Mouse (Mus musculus): ENCODE data around the gene Iglon5. TPM values are rescaled to one million over a fixed set of nuclear protein-coding genes. Genes with fewer than 3 reads are reported as not detected.

The Iglon5 gene
- polyA plus RNA-seq, 1 experiment from 2014 or later = 4.8 TPM

DNA sequence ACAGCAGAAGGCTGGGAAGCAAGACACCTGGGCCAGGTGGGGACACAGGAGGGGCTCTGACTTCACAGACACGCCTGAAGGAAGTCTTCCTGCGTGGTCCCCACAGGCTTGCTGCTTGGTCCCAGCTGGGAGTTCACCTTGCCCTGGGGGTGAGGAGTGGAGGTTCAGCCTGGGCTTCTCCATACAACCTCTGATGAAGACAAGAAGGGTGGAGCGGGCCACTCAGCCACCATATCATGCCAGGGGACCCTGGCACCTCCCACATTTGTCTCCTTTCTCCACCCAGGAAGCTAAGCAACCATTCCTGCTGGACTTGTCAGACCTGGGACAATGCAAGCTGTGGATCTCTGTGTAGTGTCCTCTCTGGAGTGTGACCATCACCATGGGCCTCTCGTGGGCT is 27.0 kb downstream of the Iglon5 start, which contains the start of gene Vsig10l:
Gene Vsig10l (plus strand): TSS at position 301 of the 400 bp plus-strand sequence.
- Histone ChIP-seq H3K4me3 (no peak within 1 kb of the TSS), H3K9me3 (no peaks in the 10 kb centered on the region), H3K4me1 (peaks cover 18% of the 10 kb centered on the region), H3K27me3 (no peaks in the 10 kb centered on the region), H3K36me3 (peaks cover under 1% of the 10 kb centered on the region; the same call in 1 of the 2 replicates), H3K9ac (replicated peaks) (no peak within 1 kb of the TSS), H3K4me2 (replicated peaks) (no peak within 1 kb of the TSS), H3K27ac (replicated peaks) (no peak within 1 kb of the TSS)
- WGBS = 61% methylated on average over 4 of the region's 4 CpGs
- no peak for ATAC-seq (replicated peaks)

DNA sequence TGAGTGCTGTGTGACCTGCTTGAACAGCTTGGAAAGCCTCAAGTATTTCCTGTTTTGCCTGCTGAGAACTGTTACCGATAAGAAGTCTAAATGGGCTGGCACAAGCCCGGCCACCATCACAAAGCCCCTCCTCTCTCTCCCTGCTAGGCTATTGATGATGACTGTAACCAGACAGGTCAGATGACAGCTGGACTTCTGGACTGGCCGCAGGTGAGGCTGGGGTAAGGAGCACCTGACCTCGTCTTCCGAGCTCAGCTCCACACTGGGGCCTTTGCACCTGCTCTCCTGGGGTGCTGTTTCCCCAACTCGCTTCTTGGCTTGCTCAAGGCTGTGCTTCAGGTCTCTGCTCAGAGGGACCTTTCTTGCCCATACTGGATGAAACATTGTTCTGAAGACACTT is 35.5 kb downstream of the Iglon5 start:
- 94% methylated on average over 6 of the region's 6 CpGs for WGBS
- Histone ChIP-seq H3K9ac (replicated peaks) (no peak overlapping the region), H3K27ac (replicated peaks) (no peak overlapping the region), H3K27me3 (no peaks in the 10 kb centered on the region), H3K9me3 (no peaks in the 10 kb centered on the region), H3K4me3 (no peak overlapping the region), H3K36me3 (peaks cover 11% of the 10 kb centered on the region), H3K4me1 (no peaks in the 10 kb centered on the region), H3K4me2 (replicated peaks) (no peak overlapping the region)
- ATAC-seq (replicated peaks) = no peak

DNA sequence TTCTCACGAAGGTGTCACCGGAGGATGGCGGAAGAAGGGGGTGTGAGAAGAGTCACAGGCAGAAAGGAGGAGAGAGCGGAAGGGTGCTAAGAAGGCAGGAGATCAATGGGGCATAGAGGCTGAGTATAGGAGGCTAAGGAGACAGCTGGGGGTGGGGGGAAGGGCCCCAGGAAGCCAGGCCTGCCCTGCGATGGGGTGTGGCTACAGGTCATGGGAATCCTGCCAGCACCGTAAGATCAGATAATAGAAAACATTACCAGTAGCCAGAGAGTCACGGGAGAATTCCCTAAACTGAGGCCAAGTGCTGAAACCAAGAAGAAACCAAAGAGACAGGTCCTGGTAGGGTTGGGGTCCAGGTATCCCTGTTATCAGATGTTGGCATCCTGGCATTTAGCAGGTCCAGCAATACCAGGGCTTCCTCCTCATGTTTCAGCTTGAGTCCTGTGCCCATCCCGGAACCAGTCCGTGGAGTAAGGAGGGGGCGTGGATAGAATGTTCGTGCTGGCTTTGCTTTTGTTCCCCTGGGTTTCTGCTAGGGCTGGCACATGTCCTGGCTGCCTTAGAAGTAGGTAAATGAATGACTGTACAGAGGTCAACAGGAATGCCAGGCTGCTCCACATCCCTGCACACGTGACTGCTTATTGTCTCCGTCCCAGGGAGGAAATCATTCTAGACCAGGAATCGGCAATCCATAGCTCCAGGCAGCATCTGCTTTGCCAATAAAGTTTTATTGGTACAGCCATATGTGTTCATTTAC is 36.1 kb downstream of the Iglon5 start:
- H3K9me3 ChIP-seq = no peaks in the 10 kb centered on the region
- no peaks in the 10 kb centered on the region for H3K27me3 ChIP-seq
- H3K4me1 ChIP-seq = no peaks in the 10 kb centered on the region
- H3K9ac ChIP-seq (replicated peaks) = no peak overlapping the region
- no peak overlapping the region for H3K4me3 ChIP-seq
- peaks cover 11% of the 10 kb centered on the region for H3K36me3 ChIP-seq
- WGBS = 89% methylated on average over 14 of the region's 14 CpGs
- ATAC-seq (replicated peaks) = no peak
- no peak overlapping the region for H3K27ac ChIP-seq (replicated peaks)
- no peak overlapping the region for H3K4me2 ChIP-seq (replicated peaks)

DNA sequence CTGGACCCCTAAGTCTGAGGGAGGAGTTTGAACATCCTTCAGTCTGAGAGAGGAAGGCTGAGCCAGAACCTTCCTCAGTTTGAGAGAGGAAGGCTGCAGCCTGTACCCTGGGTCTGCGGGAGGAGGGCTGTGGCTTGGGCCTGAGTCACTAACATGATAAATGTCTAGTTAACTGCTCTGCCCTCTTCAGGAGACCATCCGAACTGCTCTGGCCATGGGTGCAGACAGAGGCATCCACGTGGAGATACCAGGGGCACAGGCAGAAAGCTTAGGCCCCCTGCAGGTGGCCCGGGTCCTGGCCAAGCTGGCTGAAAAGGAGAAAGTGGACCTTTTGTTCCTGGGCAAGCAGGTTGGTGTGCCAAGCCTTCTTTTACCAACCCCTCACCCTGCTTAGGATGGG is 37.3 kb downstream of the Iglon5 start:
- Histone ChIP-seq H3K27me3 (no peaks in the 10 kb centered on the region), H3K36me3 (peaks cover 8% of the 10 kb centered on the region), H3K9me3 (no peaks in the 10 kb centered on the region), H3K4me2 (replicated peaks) (no peak overlapping the region), H3K4me3 (no peak overlapping the region), H3K9ac (replicated peaks) (no peak overlapping the region), H3K27ac (replicated peaks) (no peak overlapping the region), H3K4me1 (no peaks in the 10 kb centered on the region)
- no peak for ATAC-seq (replicated peaks)
- WGBS = 34% methylated on average over 4 of the region's 4 CpGs

DNA sequence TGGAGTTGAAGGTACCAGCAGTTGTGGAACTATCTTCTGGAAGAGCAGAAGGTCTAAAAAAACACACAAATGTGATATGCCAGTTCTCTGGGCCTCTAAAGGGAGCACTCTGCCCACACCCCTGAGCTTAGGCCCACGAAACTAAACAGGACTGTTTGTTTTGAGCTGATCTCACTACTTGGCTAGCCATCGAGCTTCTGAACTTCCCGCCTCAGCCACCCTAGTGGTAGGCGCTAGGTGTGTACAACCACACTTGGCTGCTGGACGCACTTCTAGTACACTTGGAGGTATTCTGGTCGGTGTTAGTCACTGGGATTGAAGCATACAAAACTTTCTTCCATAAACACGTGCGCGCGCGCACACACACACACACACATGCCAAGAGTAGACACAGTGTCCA is 38.1 kb downstream of the Iglon5 start:
- ATAC-seq (replicated peaks) = no peak
- no peak overlapping the region for H3K4me2 ChIP-seq (replicated peaks)
- H3K4me1 ChIP-seq = no peaks in the 10 kb centered on the region
- no peak overlapping the region for H3K4me3 ChIP-seq
- WGBS = 97% methylated on average over 11 of the region's 11 CpGs
- H3K36me3 ChIP-seq = peaks cover 8% of the 10 kb centered on the region
- H3K9me3 ChIP-seq = no peaks in the 10 kb centered on the region
- H3K27me3 ChIP-seq = no peaks in the 10 kb centered on the region
- no peak overlapping the region for H3K9ac ChIP-seq (replicated peaks)
- no peak overlapping the region for H3K27ac ChIP-seq (replicated peaks)

DNA sequence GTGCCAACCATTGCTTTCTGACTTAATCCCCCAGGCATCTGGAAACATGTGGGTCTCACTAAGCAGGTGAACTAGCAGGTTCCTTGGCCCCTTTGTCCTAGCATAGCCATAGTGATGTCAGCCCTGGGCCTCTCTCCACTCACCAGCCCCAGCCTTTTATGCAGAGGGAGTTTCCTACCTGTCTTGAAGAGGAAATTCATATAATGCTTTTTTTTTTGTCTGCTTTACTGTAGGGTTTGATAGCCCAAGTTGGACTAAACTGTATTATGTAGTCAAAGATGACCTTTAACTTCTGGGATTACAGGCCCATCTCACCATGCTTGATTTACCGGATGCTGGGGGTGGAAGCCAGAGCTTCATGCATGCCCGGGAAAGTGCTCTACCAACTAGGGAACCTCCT is 40.1 kb downstream of the Iglon5 start:
- Histone ChIP-seq H3K4me3 (no peak overlapping the region), H3K36me3 (peaks cover 2% of the 10 kb centered on the region; the same call in 1 of the 2 replicates), H3K9me3 (no peaks in the 10 kb centered on the region), H3K27ac (replicated peaks) (no peak overlapping the region), H3K9ac (replicated peaks) (no peak overlapping the region), H3K4me1 (peaks cover 4% of the 10 kb centered on the region), H3K27me3 (no peaks in the 10 kb centered on the region), H3K4me2 (replicated peaks) (no peak overlapping the region)
- WGBS = 97% methylated on average over 2 of the region's 2 CpGs
- no peak for ATAC-seq (replicated peaks)

DNA sequence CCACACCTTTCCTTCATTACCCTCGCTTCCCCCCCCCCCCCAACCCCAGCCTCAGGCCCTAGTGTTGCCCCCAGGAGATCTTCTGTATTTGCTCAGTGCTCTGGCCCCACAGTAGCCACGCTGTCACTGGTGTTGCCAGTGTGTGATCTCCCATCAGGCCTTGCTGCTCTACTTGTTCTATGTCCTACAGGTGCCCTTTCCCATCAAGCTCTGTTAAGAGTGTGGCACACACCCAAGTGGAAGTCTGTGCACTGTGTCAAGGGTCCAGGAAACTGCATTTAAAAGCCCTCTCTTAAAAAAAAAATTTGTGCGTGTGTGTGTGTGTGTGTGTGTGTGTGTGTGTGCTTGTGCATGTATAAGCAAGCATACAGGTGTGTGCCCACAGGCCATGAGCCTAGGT is 41.6 kb downstream of the Iglon5 start:
- Histone ChIP-seq H3K9me3 (no peaks in the 10 kb centered on the region), H3K36me3 (no peaks in the 10 kb centered on the region), H3K9ac (replicated peaks) (no peak overlapping the region), H3K4me2 (replicated peaks) (no peak overlapping the region), H3K27me3 (no peaks in the 10 kb centered on the region), H3K4me1 (peaks cover 12% of the 10 kb centered on the region), H3K27ac (replicated peaks) (no peak overlapping the region), H3K4me3 (no peak overlapping the region)
- no peak for ATAC-seq (replicated peaks)
- 73% methylated on average over 3 of the region's 3 CpGs for WGBS

DNA sequence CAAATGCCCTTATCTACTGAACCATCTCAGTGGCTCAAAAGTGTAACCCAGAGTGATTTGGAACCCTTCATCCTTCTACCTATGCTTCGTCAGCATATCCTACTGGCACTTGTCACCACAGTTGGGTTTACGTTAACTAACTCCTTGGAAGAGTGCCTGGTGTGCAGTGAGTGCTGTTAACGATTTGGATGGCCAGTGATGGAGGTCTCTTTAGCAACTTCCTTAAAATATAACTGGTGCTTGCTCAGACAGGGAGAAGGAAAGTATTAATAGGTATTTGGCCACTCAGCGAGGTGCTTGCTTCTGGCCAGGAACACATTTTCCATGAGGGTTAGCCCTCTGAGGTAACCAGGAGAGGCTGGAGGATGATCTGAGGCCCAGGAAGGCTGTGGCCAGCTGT is 42.1 kb downstream of the Iglon5 start:
- ATAC-seq (replicated peaks) = no peak
- Histone ChIP-seq H3K4me1 (peaks cover 16% of the 10 kb centered on the region), H3K27me3 (no peaks in the 10 kb centered on the region), H3K4me2 (replicated peaks) (no peak overlapping the region), H3K4me3 (no peak overlapping the region), H3K27ac (replicated peaks) (no peak overlapping the region), H3K9me3 (no peaks in the 10 kb centered on the region), H3K9ac (replicated peaks) (no peak overlapping the region), H3K36me3 (no peaks in the 10 kb centered on the region)
- WGBS = 78% methylated on average over 4 of the region's 4 CpGs

DNA sequence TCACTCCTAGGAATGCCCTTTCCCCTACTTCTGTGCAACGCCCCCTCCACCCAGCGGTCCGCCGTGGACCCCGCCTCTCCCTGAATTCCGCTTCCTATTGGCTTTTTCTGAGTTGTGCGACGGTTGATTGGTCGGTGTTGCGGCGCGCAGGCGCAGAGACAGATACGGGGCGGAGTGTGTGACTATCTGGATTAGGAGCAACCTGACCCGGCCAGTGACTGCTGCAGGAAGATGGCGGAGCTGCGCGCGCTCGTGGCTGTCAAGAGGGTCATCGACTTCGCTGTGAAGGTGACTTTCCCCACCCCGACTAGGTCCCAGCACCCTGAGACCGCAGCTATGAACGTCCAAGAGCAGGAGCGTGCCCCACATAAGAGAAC is 46.0 kb downstream of the Iglon5 start, which contains the start of the genes Etfb and Gm45233:
Gene Etfb (plus strand): TSS at position 167 of the 377 bp plus-strand sequence.
Gene Gm45233 (plus strand): TSS at position 212 of the 377 bp plus-strand sequence.
- Histone ChIP-seq H3K9ac (replicated peaks) (peak within 1 kb of the TSS; percentile 56), H3K27me3 (no peaks in the 10 kb centered on the region), H3K27ac (replicated peaks) (peak within 1 kb of the TSS; percentile 90), H3K36me3 (no peaks in the 10 kb centered on the region), H3K9me3 (no peaks in the 10 kb centered on the region), H3K4me2 (replicated peaks) (peak within 1 kb of the TSS; percentile 79), H3K4me1 (peaks cover 23% of the 10 kb centered on the region), H3K4me3 (peak within 1 kb of the TSS; percentile 61)
- ATAC-seq (replicated peaks) = peak; percentile 97
- 0% methylated on average over 27 of the region's 27 CpGs for WGBS

DNA sequence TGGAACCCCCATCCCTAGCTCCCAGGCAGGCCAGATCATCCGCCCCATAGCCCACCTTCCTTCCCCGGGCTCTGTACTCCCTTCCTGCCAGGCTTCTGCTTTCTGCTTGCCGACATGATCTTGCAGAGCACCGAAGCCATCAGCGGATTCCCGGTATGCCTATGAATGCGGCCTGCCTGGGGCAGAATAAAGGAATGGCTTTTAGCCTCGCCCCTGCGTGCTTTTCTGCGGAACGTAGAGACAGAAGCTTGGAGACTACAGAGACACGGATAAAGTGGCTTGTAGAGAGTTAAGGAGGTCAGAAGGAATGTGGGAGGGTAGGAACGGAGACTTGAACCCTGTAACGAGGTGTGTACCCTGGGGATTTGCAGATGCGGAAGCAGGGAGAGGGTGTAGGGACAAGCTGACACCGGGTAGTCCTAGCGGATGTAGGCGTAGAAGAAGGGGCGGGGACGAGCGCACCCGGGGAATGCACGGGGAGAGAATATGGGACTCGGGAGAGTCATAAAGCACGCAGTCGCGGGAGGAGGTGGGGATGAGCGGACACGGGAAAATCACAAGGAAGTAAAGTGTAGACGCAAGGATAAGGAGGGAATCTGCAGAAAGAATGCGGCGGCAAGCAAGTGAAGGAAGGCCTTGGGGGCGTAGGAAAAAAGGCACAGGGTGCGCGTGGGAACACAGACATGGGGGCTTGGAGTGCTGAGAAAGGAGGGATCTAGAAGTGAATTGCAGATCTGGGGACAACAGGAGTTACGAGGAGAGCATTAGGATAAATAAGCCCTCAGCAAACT is 46.6 kb downstream of the Iglon5 start:
- no peaks in the 10 kb centered on the region for H3K27me3 ChIP-seq
- H3K27ac ChIP-seq (replicated peaks) = peak overlapping the region; percentile 90
- whole genome bisulfite sequencing = under 1% methylated on average over 36 of the region's 36 CpGs
- peak overlapping the region; percentile 79 for H3K4me2 ChIP-seq (replicated peaks)
- peak; percentile 84 for ATAC-seq (replicated peaks)
- peak overlapping the region; percentile 56 for H3K9ac ChIP-seq (replicated peaks)
- no peaks in the 10 kb centered on the region for H3K36me3 ChIP-seq
- H3K4me3 ChIP-seq = peak overlapping the region; percentile 61
- peaks cover 23% of the 10 kb centered on the region for H3K4me1 ChIP-seq
- no peaks in the 10 kb centered on the region for H3K9me3 ChIP-seq

DNA sequence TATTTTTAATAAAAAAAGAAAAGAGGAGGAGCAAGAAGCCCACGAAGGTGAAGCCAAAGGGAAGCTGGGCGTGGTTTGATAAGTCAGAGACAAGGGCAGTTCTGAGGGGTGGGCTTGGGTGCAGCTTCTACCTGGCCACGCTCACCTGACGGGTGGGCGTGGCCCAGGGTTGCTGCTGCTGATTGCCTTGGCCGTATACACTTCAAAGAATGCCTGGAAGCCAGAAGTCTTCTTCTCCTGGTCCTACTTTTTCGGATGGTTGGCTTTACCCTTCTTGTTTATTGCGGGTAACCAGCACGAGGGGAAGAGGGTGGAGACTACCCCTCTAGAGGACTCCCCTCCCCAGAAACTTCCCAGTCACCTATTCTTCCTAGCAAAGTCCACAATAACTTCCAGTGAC is 47.2 kb downstream of the Iglon5 start:
- Histone ChIP-seq H3K27me3 (no peaks in the 10 kb centered on the region), H3K4me3 (peak overlapping the region; percentile 61), H3K4me2 (replicated peaks) (peak overlapping the region; percentile 79), H3K36me3 (no peaks in the 10 kb centered on the region), H3K9me3 (no peaks in the 10 kb centered on the region), H3K27ac (replicated peaks) (peak overlapping the region; percentile 90), H3K9ac (replicated peaks) (peak overlapping the region; percentile 56), H3K4me1 (peaks cover 23% of the 10 kb centered on the region)
- ATAC-seq (replicated peaks) = 0 out of 2 replicates have a peak, but pooled peaks have one; percentile 0
- 11% methylated on average over 8 of the region's 9 CpGs for WGBS

DNA sequence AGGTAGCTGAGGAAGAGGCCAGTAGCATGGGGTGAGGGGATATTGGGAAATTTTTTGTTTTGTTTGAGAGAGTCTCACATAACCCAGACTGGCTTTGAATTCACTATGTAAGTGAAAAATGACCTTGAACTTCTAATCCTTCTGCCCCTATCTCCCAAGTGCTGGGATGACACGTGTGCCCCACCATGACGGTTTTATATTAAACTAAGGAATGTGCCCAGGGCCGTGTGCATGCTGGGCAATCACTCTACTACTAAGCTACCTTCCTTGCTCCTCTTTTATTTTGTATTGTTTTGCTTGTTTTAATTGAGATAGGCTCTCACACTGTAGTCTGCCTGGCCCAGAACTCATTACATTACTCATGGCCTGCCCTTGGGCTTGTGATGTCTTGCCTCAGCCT is 48.8 kb downstream of the Iglon5 start:
- Histone ChIP-seq H3K36me3 (no peaks in the 10 kb centered on the region), H3K4me2 (replicated peaks) (no peak overlapping the region), H3K27ac (replicated peaks) (no peak overlapping the region), H3K9ac (replicated peaks) (no peak overlapping the region), H3K4me1 (peaks cover 23% of the 10 kb centered on the region), H3K27me3 (no peaks in the 10 kb centered on the region), H3K9me3 (no peaks in the 10 kb centered on the region), H3K4me3 (no peak overlapping the region)
- 81% methylated on average over 3 of the region's 3 CpGs for WGBS
- ATAC-seq (replicated peaks) = no peak
